Mouse (Mus musculus): ENCODE measurements around the gene Vangl1.

DNA sequence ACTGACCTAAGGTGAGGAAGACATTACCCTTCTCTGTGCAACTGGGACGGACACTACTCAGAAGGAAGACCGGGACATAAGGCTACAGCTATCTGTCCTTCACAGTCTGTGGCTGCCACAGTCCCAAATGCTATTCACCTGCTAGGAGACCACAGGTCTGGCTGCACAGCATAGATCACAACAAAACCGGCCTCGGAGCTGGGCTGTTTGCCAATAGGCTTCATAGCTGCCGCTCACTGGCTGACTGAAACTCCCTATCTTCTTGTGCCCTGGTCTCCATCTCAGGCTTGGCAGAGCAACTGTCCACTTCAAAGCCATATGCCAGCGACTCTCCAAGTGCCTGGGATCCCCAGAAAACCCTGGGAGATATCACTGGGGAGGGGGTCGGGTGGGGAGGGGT, 23.7 kb downstream of the Vangl1 start:
- TF ChIP-seq FOSL1 (IDR thresholded peaks at IDR 0.05; ENCODE audit: insufficient read depth, low read length, poor library complexity, severe bottlenecking) (no peak), CTCF (IDR thresholded peaks at IDR 0.05; ENCODE audit: control insufficient read depth, insufficient read depth, insufficient read length) (no peak), USF1 (IDR thresholded peaks at IDR 0.05; ENCODE audit: low read depth) (no peak)
